Mouse (Mus musculus) testis, adult 2 months (tissue): ENCODE data around the gene Arcn1. TPM values are rescaled to one million over a fixed set of nuclear protein-coding genes. Genes with fewer than 3 reads are reported as not detected.

ENCODE experiments used
- H3K27ac ChIP-seq: fragments of 200-500 bp; 2 replicates; pipeline ENCODE4 v1.5.1; 2012; ENCODE audit warnings: low read depth, low read length; ENCODE audit not compliant: control insufficient read depth, insufficient read depth
- H3K27me3 ChIP-seq: fragments of 200-500 bp; 2 replicates; pipeline ENCODE4 v1.6.1; 2012; ENCODE audit warnings: mild to moderate bottlenecking, low read length, moderate library complexity; ENCODE audit not compliant: control insufficient read depth, insufficient read depth
- H3K36me3 ChIP-seq: fragments of 200-500 bp; 2 replicates; pipeline ENCODE4 v1.6.1; 2012; ENCODE audit warnings: mild to moderate bottlenecking, low read length; ENCODE audit not compliant: control insufficient read depth, insufficient read depth
- H3K4me1 ChIP-seq: fragments of 200-500 bp; 2 replicates; pipeline ENCODE4 v1.6.1; 2012; ENCODE audit warnings: low read length; ENCODE audit not compliant: control insufficient read depth, insufficient read depth
- H3K4me3 ChIP-seq: fragments of 200-500 bp; 2 replicates; pipeline ENCODE4 v1.5.1; 2012; ENCODE audit warnings: low read depth, mild to moderate bottlenecking, low read length, moderate library complexity, mixed read lengths; ENCODE audit not compliant: control insufficient read depth
- CTCF ChIP-seq: fragments of 200-500 bp; IDR thresholded peaks from 2 replicates; pipeline ENCODE4 v1.5.1; 2012; ENCODE audit warnings: low read depth, mild to moderate bottlenecking, inconsistent platforms, low read length, moderate library complexity; ENCODE audit not compliant: control insufficient read depth, insufficient read depth, insufficient replicate concordance
- POLR2A ChIP-seq: fragments of 200-500 bp; IDR thresholded peaks from 2 replicates; pipeline ENCODE4 v1.6.1; 2012; ENCODE audit warnings: low read depth, mild to moderate bottlenecking, inconsistent platforms, low read length, moderate library complexity; ENCODE audit not compliant: control insufficient read depth
- polyA plus RNA-seq: library from polyadenylated mRNA; depleted of rRNA; stranded (reverse); fragments of >200 nt; gene quantifications from 2 replicates; pipeline ENCODE4 v1.2.3, GENCODE M21; 2012

Arcn1 gene
- polyA plus RNA-seq, 1 experiment = 28.5 TPM

DNA sequence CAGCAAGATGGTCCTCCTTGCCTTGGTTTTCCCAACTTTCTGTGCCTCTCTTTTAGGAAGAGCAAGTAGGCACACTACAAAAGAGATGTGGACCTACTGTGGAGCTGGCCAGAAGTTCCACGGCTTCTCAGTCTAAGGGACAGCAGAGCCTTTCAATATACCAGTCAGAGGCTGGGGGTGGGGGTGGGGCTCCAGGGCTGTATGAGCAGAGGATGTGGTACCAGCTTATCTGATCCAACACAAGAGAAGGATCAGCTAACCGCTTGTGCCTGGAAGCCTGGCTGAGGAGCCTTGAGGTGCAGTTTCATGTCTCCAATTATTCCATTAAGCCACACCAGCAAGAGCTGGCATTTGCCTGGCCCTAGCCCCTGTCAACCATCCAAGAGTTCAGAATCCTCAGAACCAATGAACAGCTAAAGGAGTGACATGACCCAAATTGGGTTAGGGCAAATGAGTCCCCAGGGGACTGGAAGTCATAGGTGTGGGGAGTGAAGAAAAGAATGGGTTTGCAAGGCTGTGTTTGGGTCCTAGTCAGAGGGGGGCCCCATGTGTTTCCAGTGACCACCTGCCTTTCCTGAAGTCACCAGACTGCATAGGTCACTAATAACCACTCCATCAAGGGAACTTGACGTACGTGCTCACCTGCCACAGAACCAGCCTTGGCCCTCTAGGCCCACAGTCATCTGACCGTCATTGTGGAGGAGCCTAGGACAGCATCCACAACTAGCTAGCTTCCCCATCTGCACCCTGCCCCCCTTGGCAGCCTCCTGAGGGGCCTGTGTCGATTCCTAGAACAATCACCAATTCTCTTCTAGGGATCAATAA is 50.4 kb downstream of the Arcn1 start:
- TF ChIP-seq POLR2A = no peak
- TF ChIP-seq CTCF = no peak
- no peak overlapping the region for H3K4me3 ChIP-seq
- H3K36me3 ChIP-seq = no peaks in the 10 kb centered on the region
- no peak overlapping the region for H3K27ac ChIP-seq
- no peaks in the 10 kb centered on the region for H3K27me3 ChIP-seq
- peaks cover 12% of the 10 kb centered on the region for H3K4me1 ChIP-seq

DNA sequence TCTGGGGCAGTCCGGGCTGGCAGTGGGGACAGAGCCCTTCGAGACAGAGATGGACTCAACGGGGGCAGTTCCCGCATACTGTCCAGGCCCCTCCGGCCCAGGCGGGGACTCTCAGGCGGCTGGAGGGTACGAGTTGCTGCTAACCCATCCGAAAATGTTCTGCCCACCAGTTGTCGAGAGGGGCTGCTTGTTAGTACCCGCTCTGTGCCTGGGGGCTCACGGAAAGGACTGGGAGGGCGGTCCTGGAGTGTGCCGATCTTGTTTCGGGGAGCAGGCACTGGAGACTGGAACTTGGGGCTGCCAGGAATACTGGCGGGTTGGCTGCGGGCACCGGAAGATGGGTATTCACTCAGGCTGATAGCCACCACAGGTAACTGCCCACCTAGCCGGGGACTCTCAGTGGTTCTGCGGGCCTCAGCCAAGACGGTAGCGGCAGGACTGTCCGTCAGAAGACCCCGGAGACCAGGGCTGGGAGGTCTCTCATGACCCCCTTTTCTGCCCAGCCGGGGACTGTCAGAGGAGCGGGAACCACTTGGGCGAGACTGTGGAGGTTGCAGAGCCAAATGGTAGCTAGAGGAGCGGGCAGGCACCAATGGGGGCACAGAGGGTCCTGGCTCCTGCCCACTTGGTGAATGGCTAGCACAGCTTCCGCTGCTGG is 51.8 kb downstream of the Arcn1 start:
- Histone ChIP-seq H3K4me1 (peaks cover 6% of the 10 kb centered on the region), H3K27me3 (no peaks in the 10 kb centered on the region), H3K4me3 (no peak overlapping the region), H3K36me3 (no peaks in the 10 kb centered on the region), H3K27ac (no peak overlapping the region)
- TF ChIP-seq CTCF (no peak), POLR2A (no peak)

DNA sequence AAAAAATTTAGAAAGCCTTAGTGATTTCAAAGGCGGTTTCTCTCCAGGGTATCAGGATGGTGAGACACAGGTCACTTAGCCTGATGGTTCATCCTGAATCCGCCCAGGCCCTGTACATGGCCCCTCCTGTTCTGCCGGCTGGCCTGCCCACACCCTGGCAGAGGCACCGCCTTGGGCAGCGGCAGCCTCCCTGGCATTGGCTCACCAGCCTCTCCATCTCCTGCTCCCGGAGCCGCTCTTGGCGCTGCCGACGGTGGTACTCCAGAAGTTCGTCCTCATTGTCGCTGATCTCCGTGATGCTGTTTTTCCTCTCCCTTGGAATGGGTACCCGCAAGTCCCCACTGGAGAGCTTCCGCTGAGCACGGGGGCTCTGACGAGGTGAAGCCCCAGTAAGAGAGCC is 52.5 kb downstream of the Arcn1 start:
- Histone ChIP-seq H3K4me3 (no peak overlapping the region), H3K4me1 (peaks cover 3% of the 10 kb centered on the region; the same call in 1 of the 2 replicates), H3K27me3 (no peaks in the 10 kb centered on the region), H3K27ac (no peak overlapping the region), H3K36me3 (no peaks in the 10 kb centered on the region)
- TF ChIP-seq CTCF (no peak), POLR2A (no peak)

DNA sequence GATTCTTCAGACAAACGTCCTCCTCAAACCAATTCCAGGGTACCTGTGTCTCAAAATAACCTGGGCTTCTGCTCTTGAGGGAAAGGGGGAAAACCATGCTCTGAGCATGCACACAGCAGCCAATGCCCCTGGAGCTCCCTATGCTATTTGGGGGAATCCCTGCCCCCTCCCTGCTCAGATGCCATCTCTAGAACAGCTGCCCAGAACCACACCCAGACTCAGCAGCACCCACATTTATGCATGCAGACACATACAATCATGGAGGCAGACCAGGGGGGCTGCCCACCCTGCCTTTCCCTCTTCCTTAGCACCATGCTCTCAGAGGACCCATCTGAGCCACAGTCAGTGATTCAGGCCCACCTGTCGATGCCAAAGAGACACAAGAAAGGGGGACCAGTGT is 54.1 kb downstream of the Arcn1 start:
- Histone ChIP-seq H3K27me3 (no peaks in the 10 kb centered on the region), H3K4me3 (no peak overlapping the region), H3K36me3 (no peaks in the 10 kb centered on the region), H3K27ac (no peak overlapping the region), H3K4me1 (peaks cover 10% of the 10 kb centered on the region)
- TF ChIP-seq POLR2A = no peak
- no peak for TF ChIP-seq CTCF

DNA sequence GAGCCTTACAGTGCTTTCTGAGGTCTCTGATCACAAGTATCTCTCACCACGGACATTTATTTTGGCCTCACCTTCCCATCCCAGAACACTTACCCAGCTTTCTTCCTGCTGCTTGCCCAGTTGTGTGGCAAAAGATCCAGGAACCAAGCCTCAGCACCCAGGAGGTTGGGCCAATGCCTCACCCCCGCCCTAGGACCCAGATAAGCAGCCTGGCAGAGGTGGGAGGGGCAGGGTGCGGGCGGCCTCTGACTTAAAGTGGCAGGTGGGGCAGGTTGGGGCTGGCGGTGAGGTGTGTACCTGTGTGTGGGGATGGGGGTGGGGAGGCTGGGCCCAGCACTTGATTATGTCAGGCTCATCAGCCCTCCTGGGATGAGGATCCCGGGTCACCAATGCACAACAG is 54.6 kb downstream of the Arcn1 start:
- Histone ChIP-seq H3K4me3 (no peak overlapping the region), H3K27ac (no peak overlapping the region), H3K27me3 (no peaks in the 10 kb centered on the region; the same call in 1 of the 2 replicates), H3K36me3 (no peaks in the 10 kb centered on the region), H3K4me1 (peaks cover 14% of the 10 kb centered on the region)
- TF ChIP-seq POLR2A (no peak), CTCF (no peak)

DNA sequence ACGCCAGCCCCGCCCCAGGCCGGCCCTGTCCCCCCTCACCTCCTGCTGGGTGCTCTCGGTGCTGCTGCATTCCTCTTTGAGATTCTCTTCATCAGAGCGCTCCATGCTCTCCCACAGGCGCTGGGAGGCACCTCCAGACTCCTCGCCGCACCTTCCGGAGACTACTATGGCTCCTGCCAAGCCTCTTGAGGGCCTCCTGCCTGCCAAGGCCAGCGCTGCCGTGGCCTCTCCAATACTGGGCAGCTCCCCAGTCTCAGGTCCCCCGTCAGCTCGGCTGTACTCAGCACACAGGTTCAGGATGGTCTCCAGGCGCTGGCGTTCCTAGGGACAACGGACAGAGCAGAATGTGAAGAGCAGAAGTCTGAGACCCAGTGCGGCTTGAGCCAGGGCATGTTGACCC is 56.0 kb downstream of the Arcn1 start:
- no peak for TF ChIP-seq POLR2A
- TF ChIP-seq CTCF = no peak
- no peak overlapping the region for H3K27ac ChIP-seq
- no peaks in the 10 kb centered on the region; the same call in 1 of the 2 replicates for H3K27me3 ChIP-seq
- no peaks in the 10 kb centered on the region for H3K36me3 ChIP-seq
- H3K4me1 ChIP-seq = peaks cover 19% of the 10 kb centered on the region
- no peak overlapping the region for H3K4me3 ChIP-seq

DNA sequence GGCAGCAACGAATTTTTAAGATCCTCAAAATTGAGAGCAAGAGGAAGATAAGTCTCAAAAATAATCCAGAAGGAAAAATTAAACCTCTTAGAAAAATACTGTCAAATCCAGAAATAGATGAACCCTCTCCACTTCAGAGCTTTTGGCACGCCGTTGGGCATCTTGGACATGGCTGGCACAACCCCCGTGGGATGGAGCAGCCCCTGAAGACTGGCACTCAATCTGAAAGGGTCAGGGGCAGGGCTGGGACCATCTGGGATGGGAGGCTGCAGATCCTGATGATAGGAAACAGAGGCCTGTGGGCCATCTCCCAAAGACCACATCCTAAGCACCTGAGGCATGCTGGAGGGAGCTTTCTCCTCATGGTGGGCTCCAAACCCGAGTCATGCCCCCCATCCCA is 57.4 kb downstream of the Arcn1 start:
- Histone ChIP-seq H3K4me3 (no peak overlapping the region), H3K27ac (no peak overlapping the region), H3K36me3 (no peaks in the 10 kb centered on the region), H3K4me1 (peaks cover 16% of the 10 kb centered on the region), H3K27me3 (no peaks in the 10 kb centered on the region; the same call in 1 of the 2 replicates)
- TF ChIP-seq POLR2A (no peak), CTCF (no peak)

DNA sequence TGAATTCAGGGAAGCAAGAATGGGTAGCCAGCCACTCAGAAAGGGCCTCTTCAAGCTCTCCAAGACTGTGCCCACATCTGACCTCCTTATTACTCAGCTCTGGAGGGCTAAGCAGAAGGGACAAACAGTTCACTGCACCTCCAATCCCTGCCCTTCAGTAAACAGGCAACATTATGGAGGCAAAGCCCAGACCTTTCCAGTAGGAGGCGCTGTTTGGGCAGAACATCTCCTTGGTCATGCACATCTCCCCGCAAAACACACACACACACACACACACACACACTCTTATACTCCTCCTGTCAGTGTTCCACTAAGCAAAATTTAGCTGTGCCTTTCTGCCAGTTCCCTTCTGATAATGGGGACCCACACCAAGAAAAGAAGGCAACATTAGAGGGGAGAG is 58.0 kb downstream of the Arcn1 start:
- Histone ChIP-seq H3K36me3 (no peaks in the 10 kb centered on the region), H3K27ac (no peak overlapping the region), H3K4me1 (peaks cover 16% of the 10 kb centered on the region), H3K27me3 (no peaks in the 10 kb centered on the region; the same call in 1 of the 2 replicates), H3K4me3 (no peak overlapping the region)
- peak; percentile 68; the same call in 1 of the 2 replicates for TF ChIP-seq CTCF
- TF ChIP-seq POLR2A = no peak
